Mouse (Mus musculus) heart, postnatal 25 days (tissue): ENCODE results near the gene Hpcal4. TPM values are rescaled to one million over a fixed set of nuclear protein-coding genes. Genes with fewer than 3 reads are reported as not detected.

Experiments
- DNase-seq: peaks from one replicate; pipeline ENCODE4 v3.0.0; 2022; ENCODE audit warnings: low spot score
- intact Hi-C: fragments of 180-260 bp; cut with DNase I; formaldehyde crosslinking; loops from one replicate; pipeline ENCODE4 v1.15.1; 2025
- total RNA-seq, 2 experiments: library from RNA; stranded (reverse); gene quantifications; 2 replicates each; pipeline ENCODE4 v1.2.3; 2021

Gene Hpcal4
- total RNA-seq, 2 experiments from 2014 or later: 0.05 to 0.14 TPM

- intact Hi-C loops: loop anchor here (1.0 kb wide), 1 partner anchor 45 kb away; no protein-coding TSS in a partner anchor
- DNase-seq: peak; percentile 29
Measured at GRCm38 (mm10) chr4:123200771-123201185, 17.8 kb downstream of the Hpcal4 start.

GRCm38 (mm10) chr4:123201186-123202093 lies 18.4 kb downstream of the Hpcal4 start, which contains the start of gene Nt5c1a:
Gene Nt5c1a (plus strand): TSS chr4:123201504.
- DNase-seq: peak; percentile 29
- intact Hi-C loops: no loop called here

DNA sequence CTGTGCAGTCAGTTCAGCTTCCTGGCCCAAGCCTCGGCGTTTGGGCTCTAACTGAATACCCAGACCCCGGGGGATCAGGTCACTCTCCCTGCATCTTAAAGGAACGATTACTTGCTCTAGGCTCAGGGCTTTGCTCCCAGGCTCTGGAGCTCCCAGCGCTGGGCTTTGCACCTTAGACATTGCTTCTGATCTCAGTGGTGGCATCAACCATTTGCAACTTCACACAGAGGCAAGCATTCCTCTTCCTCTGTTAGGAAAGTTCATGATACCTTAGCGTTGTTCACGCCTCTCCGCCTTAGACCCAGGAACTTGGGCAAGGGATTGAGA lies 19.0 kb downstream of the Hpcal4 start:
- DNase-seq: no peak
- intact Hi-C loops: no loop called here

DNA sequence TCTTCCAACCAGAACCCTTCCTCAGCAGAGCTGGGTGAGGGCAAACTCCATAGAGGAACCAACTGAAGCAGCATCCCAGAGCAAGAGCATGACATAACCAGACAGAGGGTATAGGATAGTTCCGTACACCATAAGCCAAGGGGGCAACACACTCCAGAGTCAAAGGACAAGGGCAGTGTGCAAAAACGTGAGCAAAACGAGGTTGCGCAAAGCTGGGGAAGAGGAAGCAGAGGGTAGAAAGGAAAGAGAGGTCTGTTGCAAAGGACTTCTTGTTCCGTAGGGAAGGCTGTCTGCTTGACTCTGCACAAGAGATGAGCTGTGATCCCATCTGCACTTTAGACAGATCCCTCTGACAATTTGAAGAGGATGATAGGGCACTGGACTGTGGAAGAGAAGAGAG lies 24.3 kb downstream of the Hpcal4 start:
- DNase-seq: no peak
- intact Hi-C loops: no loop called here

DNA sequence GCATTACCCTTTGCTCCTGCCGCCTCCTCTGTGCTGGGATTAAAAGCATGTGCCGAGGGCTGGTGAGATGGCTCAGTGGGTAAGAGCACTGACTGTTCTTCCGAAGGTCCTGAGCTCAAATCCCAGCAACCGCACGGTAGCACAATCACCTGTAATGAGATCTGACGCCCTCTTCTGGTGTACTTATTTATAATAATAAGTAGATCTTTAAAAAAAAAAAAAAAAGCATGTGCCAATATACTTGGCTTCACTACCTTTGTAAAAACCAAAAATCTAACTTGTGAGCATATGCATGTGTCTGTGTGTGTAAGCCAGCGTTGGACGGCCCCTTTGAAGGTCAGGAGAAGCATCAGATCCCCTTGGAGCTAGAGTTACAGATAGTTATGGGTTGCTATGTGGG lies 28.0 kb downstream of the Hpcal4 start:
- intact Hi-C loops: no loop called here
- DNase-seq: no peak

GRCm38 (mm10) chr4:123211453-123211852 lies 28.4 kb downstream of the Hpcal4 start:
- intact Hi-C loops: no loop called here
- DNase-seq: no peak

- intact Hi-C loops: no loop called here
- DNase-seq: no peak
Measured at GRCm38 (mm10) chr4:123212330-123212729, 29.3 kb downstream of the Hpcal4 start.

DNA sequence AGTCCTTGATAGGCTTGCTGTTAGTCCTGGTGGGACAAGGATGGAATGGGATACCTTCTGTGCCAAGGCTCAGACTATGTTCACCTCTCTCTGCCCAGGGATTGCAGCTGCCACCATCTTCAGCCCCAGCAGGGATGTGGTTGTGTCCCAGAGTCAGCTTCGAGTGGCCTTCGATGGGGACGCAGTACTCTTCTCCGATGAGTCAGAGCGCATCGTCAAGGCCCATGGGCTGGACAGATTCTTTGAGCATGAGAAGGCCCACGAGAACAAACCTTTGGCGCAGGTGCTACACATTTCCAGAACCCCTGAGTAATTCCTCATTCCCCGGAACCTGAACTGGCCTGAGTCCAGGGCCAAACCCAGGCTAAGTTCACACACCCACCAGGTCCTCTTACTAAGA lies 30.9 kb downstream of the Hpcal4 start:
- intact Hi-C loops: no loop called here
- no peak for DNase-seq

GRCm38 (mm10) chr4:123215367-123215766 lies 32.3 kb downstream of the Hpcal4 start:
- DNase-seq: no peak
- intact Hi-C loops: loop anchor here (5.0 kb wide), 1 partner anchor 58 kb away; no protein-coding TSS in a partner anchor

DNA sequence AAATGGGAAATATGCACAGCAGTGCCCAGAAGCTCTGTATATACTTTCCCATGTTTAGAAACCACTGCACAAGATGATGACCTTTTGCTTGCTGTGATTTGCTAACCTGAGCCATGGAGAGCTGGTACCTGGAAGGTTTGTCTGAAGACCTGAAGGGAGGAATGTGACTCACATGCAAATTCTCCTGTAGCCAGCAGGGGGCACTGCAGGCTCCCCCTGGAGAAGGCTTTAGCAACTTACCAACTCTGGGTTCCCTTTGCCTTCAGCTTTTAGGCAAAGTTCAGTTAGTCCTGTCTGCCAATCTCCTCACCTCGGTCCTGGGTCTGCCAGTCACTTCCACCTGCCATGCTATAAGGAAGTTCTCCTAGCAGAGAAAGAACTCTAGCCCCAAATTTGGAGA lies 33.8 kb downstream of the Hpcal4 start:
- intact Hi-C loops: loop anchor here (5.0 kb wide), 1 partner anchor 59 kb away; no protein-coding TSS in a partner anchor
- no peak for DNase-seq

DNA sequence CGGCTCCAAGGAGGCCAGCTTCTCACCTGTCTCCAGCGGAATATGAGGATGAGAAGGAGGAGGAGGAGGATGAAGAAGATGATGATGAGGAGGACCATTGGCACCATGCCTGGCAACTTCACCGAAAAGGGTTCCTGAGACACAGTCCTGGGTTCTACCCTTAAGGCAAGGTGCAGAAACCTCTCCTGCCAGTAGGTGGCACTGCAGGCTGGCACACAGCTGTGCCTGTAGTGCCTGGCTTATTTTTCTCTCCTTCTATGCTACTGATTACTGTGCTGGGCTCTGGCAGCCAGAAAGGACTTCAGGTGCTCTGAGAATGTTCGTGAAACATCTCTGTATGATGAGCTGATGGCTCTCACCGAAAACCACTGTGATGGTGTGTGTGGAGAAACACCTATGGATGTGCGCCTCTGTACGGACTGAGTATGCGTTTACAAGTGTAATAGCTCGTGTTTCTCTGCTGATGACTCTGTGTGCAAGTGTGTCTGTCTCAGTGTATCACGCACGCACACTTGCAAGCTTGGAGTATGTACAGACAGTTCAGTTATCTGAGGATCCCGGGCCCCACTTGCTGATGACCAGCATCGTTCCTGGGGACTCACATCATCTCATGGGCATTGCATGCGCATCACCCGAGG lies 36.8 kb downstream of the Hpcal4 start:
- no peak for DNase-seq
- intact Hi-C loops: loop anchor here (1.0 to 5.0 kb wide), 2 partner anchors 34 to 63 kb away; no protein-coding TSS in a partner anchor

GRCm38 (mm10) chr4:123220637-123221036 lies 37.6 kb downstream of the Hpcal4 start:
- DNase-seq: no peak
- intact Hi-C loops: no loop called here

GRCm38 (mm10) chr4:123223309-123223708 lies 40.3 kb downstream of the Hpcal4 start:
- no peak for DNase-seq

DNA sequence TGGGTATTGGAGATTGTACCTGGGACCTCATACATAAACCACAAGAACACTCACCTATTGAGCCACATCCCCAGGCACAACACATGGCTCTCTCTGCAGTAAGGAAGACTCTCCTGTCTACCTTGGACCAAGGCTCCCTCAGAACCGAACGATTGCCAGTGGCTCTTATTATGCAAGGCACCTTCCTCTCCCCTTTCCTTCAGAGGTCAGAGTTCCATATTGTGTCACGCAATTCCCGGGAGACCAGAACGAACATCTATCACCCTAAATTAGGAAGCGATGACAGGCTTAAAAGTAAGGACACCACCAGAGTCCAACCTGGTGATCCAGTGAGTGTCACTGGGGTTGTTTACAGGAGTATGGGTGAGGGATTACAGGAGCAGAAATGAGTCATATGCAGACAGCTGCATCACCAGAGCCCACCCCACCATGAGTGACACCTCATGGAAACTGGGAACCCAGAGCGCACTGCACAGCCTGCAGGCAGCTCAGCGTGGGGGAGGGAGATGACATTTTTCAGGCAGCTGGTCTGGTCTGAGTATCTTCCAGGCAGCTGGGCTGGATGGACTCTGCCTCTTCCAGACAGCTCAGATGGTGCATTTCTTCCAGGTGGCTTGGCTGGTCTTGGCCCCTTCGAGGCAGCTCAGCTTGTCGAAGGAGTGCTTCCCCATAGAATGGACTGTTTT lies 42.8 kb downstream of the Hpcal4 start:
- intact Hi-C loops: no loop called here
- DNase-seq: peak; percentile 69

More at GRCm38 (mm10) chr4:123223309-123223708, 40.3 kb downstream of the Hpcal4 start:
- intact Hi-C loops: no loop called here

DNA sequence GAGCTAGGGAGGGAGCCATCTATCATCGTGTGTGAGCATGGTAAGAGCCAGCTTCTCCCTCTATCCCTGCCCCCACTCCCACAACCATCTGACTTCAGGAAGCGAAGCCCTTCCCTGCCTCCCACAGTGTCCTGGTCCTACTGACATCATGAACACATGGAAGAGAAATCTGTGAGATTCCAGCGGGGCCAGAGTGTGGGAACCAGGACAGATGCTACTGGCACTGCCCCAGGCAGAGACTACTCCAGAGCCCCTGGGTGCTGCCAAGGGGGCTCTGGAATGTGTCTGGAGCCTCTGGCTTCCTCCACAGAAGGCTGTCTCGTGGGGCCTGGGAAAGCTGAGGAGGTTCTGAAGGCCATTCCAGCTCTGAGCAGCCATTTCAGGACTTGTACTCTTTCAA lies 44.7 kb downstream of the Hpcal4 start:
- peak; percentile 79 for DNase-seq
- intact Hi-C loops: no loop called here

DNA sequence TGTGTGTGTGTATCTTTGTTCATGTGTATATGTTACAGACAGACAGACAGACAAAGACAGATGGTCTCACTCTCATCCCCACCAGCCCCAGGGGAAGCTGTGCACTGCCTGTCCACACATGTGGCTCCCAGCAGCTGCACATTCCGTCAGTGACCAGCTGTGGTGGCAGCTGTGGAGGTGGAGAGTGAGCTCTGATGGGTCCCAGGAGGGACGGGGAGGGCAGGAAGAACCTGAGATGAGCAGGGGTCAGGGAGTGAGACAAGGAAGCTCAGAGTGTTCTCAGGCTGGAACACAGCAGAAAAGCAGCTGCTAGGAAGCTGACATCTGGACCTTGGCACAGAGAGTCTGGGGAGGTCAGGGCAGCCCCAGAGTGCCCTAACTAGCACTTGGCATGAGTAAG lies 45.2 kb downstream of the Hpcal4 start:
- peak; percentile 80 for DNase-seq

GRCm38 (mm10) chr4:123229166-123229565 lies 46.1 kb downstream of the Hpcal4 start:
- intact Hi-C loops: no loop called here
- DNase-seq: peak; percentile 60

More for the DNA sequence above, 45.2 kb downstream of the Hpcal4 start:
- intact Hi-C loops: no loop called here

GRCm38 (mm10) chr4:123232841-123233240 lies 49.8 kb downstream of the Hpcal4 start:
- no peak for DNase-seq
- intact Hi-C loops: no loop called here

GRCm38 (mm10) chr4:123233492-123234084 lies 50.6 kb downstream of the Hpcal4 start, which contains the start of gene Heyl:
Gene Heyl (plus strand): TSS chr4:123233556.
- intact Hi-C loops: no loop called here

More at GRCm38 (mm10) chr4:123233492-123234084, 50.6 kb downstream of the Hpcal4 start, which contains the start of gene Heyl:
- peak; percentile 74 for DNase-seq
